In genomic region chr3:84344725-84345645, GRCm38 (mm10) we compare ENCODE assay signal across 8 mouse cellular contexts. TPM values are rescaled to one million over a fixed set of nuclear protein-coding genes. Genes with fewer than 3 reads are reported as not detected.
DNase-seq lines count a peak whose midpoint lies in the region; ATAC-seq lines count a peak whose summit lies in the region.

No protein-coding gene starts in this region.

- H3K4me1 ChIP-seq in intestine, embryonic 16.5 days (ENCODE audit: control insufficient read depth, insufficient read depth, low read length), result peaks cover 8% of the 10 kb centered on the region; the same call in 1 of the 2 replicates
- H3K4me1 ChIP-seq in midbrain, embryonic 10.5 days, result peaks cover 52% of the 10 kb centered on the region

- 0 out of 2 replicates have a peak overlapping the region, but pooled peaks have one; percentile 23 for H3K27ac ChIP-seq in intestine, embryonic 16.5 days (ENCODE audit: low read length)
- H3K27ac ChIP-seq in midbrain, embryonic 10.5 days (replicated peaks), result no peak overlapping the region

- WGBS in intestine, embryonic 16.5 days, result 9% methylated on average over 28 of the region's 28 CpGs
- whole genome bisulfite sequencing in midbrain, embryonic 10.5 days, result 13% methylated on average over 28 of the region's 28 CpGs

- H3K9ac ChIP-seq in intestine, embryonic 16.5 days (ENCODE audit: low read depth, low read length), result peak overlapping the region; percentile 34; the same call in 1 of the 2 replicates

- DNase-seq in adrenal gland, adult 8-10 months, result peak; percentile 75
- DNase-seq in embryo, embryonic 11.5 days (ENCODE audit: low read depth, low spot score), result peak; percentile 76
- DNase-seq in gastrocnemius, postnatal 4 days (ENCODE audit: low spot score in 2 of 2), result peak; percentile 70 to 86
- peak; percentile 85 to 91 for DNase-seq in left cerebral cortex, postnatal 25 days (ENCODE audit: low spot score in 2 of 2)
- peak; percentile 84 for DNase-seq in midbrain, embryonic 10.5 days (ENCODE audit: low spot score)
- DNase-seq in right cerebral cortex, postnatal 4 days, result peak; percentile 91
- peak; percentile 76 for DNase-seq in yolk sac, embryonic 10.5 days (ENCODE audit: low spot score)

- no peaks in the 10 kb centered on the region for H3K9me3 ChIP-seq in intestine, embryonic 16.5 days (ENCODE audit: control insufficient read depth, low read length)
- H3K9me3 ChIP-seq in midbrain, embryonic 10.5 days (replicated peaks), result no peaks in the 10 kb centered on the region

- H3K36me3 ChIP-seq in intestine, embryonic 16.5 days (ENCODE audit: control insufficient read depth, insufficient read depth, low read length), result no peaks in the 10 kb centered on the region
- no peaks in the 10 kb centered on the region for H3K36me3 ChIP-seq in midbrain, embryonic 10.5 days

- peak overlapping the region; percentile 70 for H3K4me2 ChIP-seq in intestine, embryonic 16.5 days (ENCODE audit: low read depth, low read length)

- intact Hi-C loops in left cerebral cortex, postnatal 25 days (cut with DNase I), result no loop called here

- ATAC-seq in intestine, embryonic 16.5 days, result peak; percentile 72

- H3K4me3 ChIP-seq in intestine, embryonic 16.5 days (ENCODE audit: low read length), result peak overlapping the region; percentile 33
- H3K4me3 ChIP-seq in midbrain, embryonic 10.5 days, result peak overlapping the region; percentile 50

- no peaks in the 10 kb centered on the region for H3K27me3 ChIP-seq in intestine, embryonic 16.5 days (replicated peaks; ENCODE audit: control insufficient read depth, insufficient read depth, low read length)
- peaks cover 49% of the 10 kb centered on the region for H3K27me3 ChIP-seq in midbrain, embryonic 10.5 days (ENCODE audit: low read depth, poor library complexity, severe bottlenecking)

RNA-seq across cellular contexts. Expression of gene Trim2, which starts 38.3 kb away (rescaled TPM):
- total RNA-seq in adrenal gland, adult 8-10 months (2022), result 10 to 100 TPM; 42.9 to 87.2 (median 60.4) TPM
- total RNA-seq in gastrocnemius, postnatal 4 days (2021), result 10 to 100 TPM; 14.7 to 15.8 TPM
- polyA plus RNA-seq in intestine, embryonic 16.5 days (2015; fragmentation: Nextera tagmentation; extraction: Ambion mirVana), result 57.0 and 57.5 TPM in 2 replicates
- total RNA-seq in left cerebral cortex, postnatal 25 days (2021), result 100 to 1,000 TPM; 239 to 257 TPM
- 81.7 and 116 TPM in 2 replicates for polyA plus RNA-seq in midbrain, embryonic 10.5 days (2016; fragmentation: Nextera tagmentation; extraction: Ambion mirVana)
